In the genomic region with DNA sequence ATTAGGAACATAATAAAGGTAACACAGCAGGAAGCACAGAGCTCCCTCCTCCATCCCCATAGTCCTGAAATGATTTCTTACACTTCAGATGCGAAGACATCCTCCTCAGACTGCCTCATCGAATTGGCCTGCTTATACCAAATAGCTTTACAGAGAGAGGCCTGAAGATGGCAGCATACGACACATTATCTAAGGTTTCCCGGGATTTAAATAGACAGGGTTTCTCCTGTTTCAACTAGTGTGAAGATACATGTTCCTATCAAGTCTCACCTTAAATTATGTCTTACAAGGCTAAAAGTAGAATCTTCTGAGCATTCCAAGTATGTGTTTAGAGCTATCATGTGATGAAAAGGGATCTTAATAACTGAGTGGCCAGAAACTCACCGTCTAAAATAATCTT, we compare ENCODE assay signal across 9 mouse cellular contexts. TPM values are rescaled to one million over a fixed set of nuclear protein-coding genes. Genes with fewer than 3 reads are reported as not detected.
DNase-seq lines count a peak whose midpoint lies in the region; ATAC-seq and TF ChIP-seq lines count a peak whose summit lies in the region.
"Had no signal": no experiment of that assay in that cellular context is flagged by ENCODE, and none has a peak within 500 bp of the region (broad histone marks: within the 10 kb centered on the region; RNA-seq: fewer than 3 reads in every experiment).

No protein-coding gene starts in this region.

- no peak overlapping the region for H3K4me3 ChIP-seq in forebrain, embryonic 10.5 days
- H3K4me3 ChIP-seq in forebrain, embryonic 11.5 days (ENCODE audit: low read depth, low read length), result no peak overlapping the region
- H3K4me3 ChIP-seq in liver, embryonic 14.5 days (ENCODE audit: insufficient read depth in 1 of 2, low read depth in 2 of 2, low read length in 2 of 2), result no peak overlapping the region
- H3K4me3 ChIP-seq in heart, embryonic 12.5 days, result no peak overlapping the region
- H3K4me3 ChIP-seq: heart, embryonic 15.5 days had no signal

- H3K27me3 ChIP-seq in forebrain, embryonic 10.5 days (ENCODE audit: poor library complexity, severe bottlenecking), result no peaks in the 10 kb centered on the region
- H3K27me3 ChIP-seq in forebrain, embryonic 11.5 days (ENCODE audit: control insufficient read depth, insufficient read depth, low read length), result no peaks in the 10 kb centered on the region
- no peaks in the 10 kb centered on the region for H3K27me3 ChIP-seq in liver, embryonic 14.5 days (ENCODE audit: control insufficient read depth, insufficient read depth, low read length)
- no peaks in the 10 kb centered on the region for H3K27me3 ChIP-seq in heart, embryonic 12.5 days (replicated peaks)
- H3K27me3 ChIP-seq: heart, embryonic 15.5 days had no signal

- peaks cover 82% of the 10 kb centered on the region for H3K36me3 ChIP-seq in forebrain, embryonic 10.5 days (replicated peaks)
- peaks cover 4% of the 10 kb centered on the region for H3K36me3 ChIP-seq in forebrain, embryonic 11.5 days (ENCODE audit: control insufficient read depth, insufficient read depth, low read length)
- peaks cover 45% of the 10 kb centered on the region for H3K36me3 ChIP-seq in liver, embryonic 14.5 days (replicated peaks; ENCODE audit: control insufficient read depth, insufficient read depth, low read depth)
- peaks cover 72% of the 10 kb centered on the region for H3K36me3 ChIP-seq in heart, embryonic 12.5 days

- 61% methylated on average over 5 of the region's 5 CpGs for WGBS in forebrain, embryonic 10.5 days
- 55% methylated on average over 5 of the region's 5 CpGs for WGBS in forebrain, embryonic 11.5 days
- WGBS in liver, embryonic 14.5 days (ENCODE audit: insufficient replicate concordance), result 74% methylated on average over 5 of the region's 5 CpGs
- WGBS in heart, embryonic 12.5 days, result 46% methylated on average over 5 of the region's 5 CpGs

- H3K27ac ChIP-seq in forebrain, embryonic 10.5 days, result no peak overlapping the region
- H3K27ac ChIP-seq in forebrain, embryonic 11.5 days (ENCODE audit: low read depth, low read length), result no peak overlapping the region
- no peak overlapping the region for H3K27ac ChIP-seq in liver, embryonic 14.5 days
- no peak overlapping the region for H3K27ac ChIP-seq in heart, embryonic 12.5 days (ENCODE audit: poor library complexity, severe bottlenecking)
- H3K27ac ChIP-seq: heart, embryonic 15.5 days had no signal

- peak; percentile 43 for TF ChIP-seq CTCF in liver, embryonic 14.5 days (IDR thresholded peaks at IDR 0.05; ENCODE audit: low read depth)

- H3K4me2 ChIP-seq in forebrain, embryonic 11.5 days (ENCODE audit: low read depth, low read length, severe bottlenecking), result no peak overlapping the region
- H3K4me2 ChIP-seq in liver, embryonic 14.5 days (ENCODE audit: low read depth), result no peak overlapping the region
- no peak overlapping the region for H3K4me2 ChIP-seq in heart, embryonic 12.5 days
- H3K4me2 ChIP-seq: heart, embryonic 15.5 days had no signal

- no peaks in the 10 kb centered on the region for H3K4me1 ChIP-seq in forebrain, embryonic 10.5 days
- no peaks in the 10 kb centered on the region; the same call in 1 of the 2 replicates for H3K4me1 ChIP-seq in forebrain, embryonic 11.5 days (replicated peaks; ENCODE audit: control insufficient read depth, insufficient read depth, low read length)
- peaks cover 2% of the 10 kb centered on the region in 2 experiments for H3K4me1 ChIP-seq in liver, embryonic 14.5 days (replicated peaks; ENCODE audit: control insufficient read depth in 2 of 2, insufficient read depth in 2 of 2, low read length in 1 of 2)
- no peaks in the 10 kb centered on the region for H3K4me1 ChIP-seq in heart, embryonic 12.5 days (replicated peaks)
- H3K4me1 ChIP-seq: heart, embryonic 15.5 days had no signal

- TF ChIP-seq EP300 in liver, embryonic 14.5 days (IDR thresholded peaks at IDR 0.05; ENCODE audit: low read depth), result no peak

- no peak for ATAC-seq in forebrain, embryonic 11.5 days (replicated peaks; ENCODE audit: low FRiP score)
- no peak for ATAC-seq in liver, embryonic 14.5 days (ENCODE audit: insufficient read depth)
- no peak for ATAC-seq in heart, embryonic 12.5 days (ENCODE audit: insufficient number of reproducible peaks, low FRiP score)

- H3K9me3 ChIP-seq in forebrain, embryonic 10.5 days, result peaks cover 3% of the 10 kb centered on the region; the same call in 1 of the 2 replicates
- no peaks in the 10 kb centered on the region for H3K9me3 ChIP-seq in forebrain, embryonic 11.5 days (ENCODE audit: control insufficient read depth, low read length)
- no peaks in the 10 kb centered on the region for H3K9me3 ChIP-seq in liver, embryonic 14.5 days (ENCODE audit: control insufficient read depth, low read length)
- H3K9me3 ChIP-seq in heart, embryonic 12.5 days (replicated peaks), result 0 out of 2 replicates have a peak, but pooled peaks cover under 1% of the 10 kb centered on the region
- H3K9me3 ChIP-seq: heart, embryonic 15.5 days had no signal

- DNase-seq in forebrain, embryonic 10.5 days (ENCODE audit: extremely low spot score, low spot score), result peak; percentile 18
- DNase-seq in forebrain, embryonic 11.5 days (ENCODE audit: low spot score), result no peak
- no peak for DNase-seq in liver, embryonic 14.5 days (ENCODE audit: low read depth in 3 of 3, low spot score in 3 of 3)
- no peak for DNase-seq in liver
- peak; percentile 32 for DNase-seq in embryo, embryonic 9.5 days (ENCODE audit: extremely low spot score)
- DNase-seq in retina, postnatal 1 day, result peak; percentile 72
- no peak for DNase-seq in thymus, postnatal 14 days

- H3K9ac ChIP-seq in forebrain, embryonic 11.5 days (ENCODE audit: low read length), result no peak overlapping the region
- no peak overlapping the region for H3K9ac ChIP-seq in liver, embryonic 14.5 days (replicated peaks)
- H3K9ac ChIP-seq in heart, embryonic 12.5 days, result no peak overlapping the region
- H3K9ac ChIP-seq: heart, embryonic 15.5 days had no signal

RNA-seq across cellular contexts. Expression of gene Arl9, which starts 5.4 kb away (rescaled TPM):
- not detected in 2 replicates for polyA plus RNA-seq in forebrain, embryonic 10.5 days (2016; fragmentation: Nextera tagmentation; extraction: Ambion mirVana)
- not detected in 2 replicates for polyA plus RNA-seq in forebrain, embryonic 11.5 days (2014; fragmentation: Nextera tagmentation; extraction: Ambion mirVana)
- 0.38 and 0.40 TPM in 2 replicates for polyA plus RNA-seq in liver, embryonic 14.5 days (2012; rRNA removed)
- not detected in 2 replicates for polyA plus RNA-seq in liver, embryonic 14.5 days (2014; fragmentation: Nextera tagmentation; extraction: Ambion mirVana)
- not detected in 2 replicates for polyA plus RNA-seq in heart, embryonic 12.5 days (2016; fragmentation: Nextera tagmentation; extraction: Ambion mirVana)
- polyA plus RNA-seq: heart, embryonic 15.5 days had no signal

RNA-seq across cellular contexts. Expression of gene Thegl, which starts 17.4 kb away (rescaled TPM):
- polyA plus RNA-seq in forebrain, embryonic 10.5 days (2016; fragmentation: Nextera tagmentation; extraction: Ambion mirVana), result 0.25 and 0.26 TPM in 2 replicates
- polyA plus RNA-seq in forebrain, embryonic 11.5 days (2014; fragmentation: Nextera tagmentation; extraction: Ambion mirVana), result 0.23 and 0.37 TPM in 2 replicates
- 0.18 and 0.24 TPM in 2 replicates for polyA plus RNA-seq in liver, embryonic 14.5 days (2012; rRNA removed)
- 0.33 and 0.43 TPM in 2 replicates for polyA plus RNA-seq in liver, embryonic 14.5 days (2014; fragmentation: Nextera tagmentation; extraction: Ambion mirVana)
- polyA plus RNA-seq in heart, embryonic 12.5 days (2016; fragmentation: Nextera tagmentation; extraction: Ambion mirVana), result 0.12 TPM in 1 of 2 replicates, not detected in the other
- polyA plus RNA-seq: heart, embryonic 15.5 days had no signal

RNA-seq across cellular contexts. Expression of gene Srp72, which starts 23.9 kb away (rescaled TPM):
- 80.8 and 81.1 TPM in 2 replicates for polyA plus RNA-seq in forebrain, embryonic 10.5 days (2016; fragmentation: Nextera tagmentation; extraction: Ambion mirVana)
- polyA plus RNA-seq in forebrain, embryonic 11.5 days (2014; fragmentation: Nextera tagmentation; extraction: Ambion mirVana), result 72.4 and 77.1 TPM in 2 replicates
- 23.7 and 32.3 TPM in 2 replicates for polyA plus RNA-seq in liver, embryonic 14.5 days (2012; rRNA removed)
- polyA plus RNA-seq in liver, embryonic 14.5 days (2014; fragmentation: Nextera tagmentation; extraction: Ambion mirVana), result 44.8 and 45.5 TPM in 2 replicates
- 42.3 and 45.1 TPM in 2 replicates for polyA plus RNA-seq in heart, embryonic 12.5 days (2016; fragmentation: Nextera tagmentation; extraction: Ambion mirVana)

RNA-seq across cellular contexts. Expression of gene Ppat, which starts 47.0 kb away (rescaled TPM):
- 63.7 and 70.1 TPM in 2 replicates for polyA plus RNA-seq in forebrain, embryonic 10.5 days (2016; fragmentation: Nextera tagmentation; extraction: Ambion mirVana)
- 46.1 and 50.1 TPM in 2 replicates for polyA plus RNA-seq in forebrain, embryonic 11.5 days (2014; fragmentation: Nextera tagmentation; extraction: Ambion mirVana)
- 9.7 and 15.3 TPM in 2 replicates for polyA plus RNA-seq in liver, embryonic 14.5 days (2012; rRNA removed)
- 29.2 and 32.6 TPM in 2 replicates for polyA plus RNA-seq in liver, embryonic 14.5 days (2014; fragmentation: Nextera tagmentation; extraction: Ambion mirVana)
- polyA plus RNA-seq in heart, embryonic 12.5 days (2016; fragmentation: Nextera tagmentation; extraction: Ambion mirVana), result 33.2 and 34.1 TPM in 2 replicates

RNA-seq across cellular contexts. Expression of gene Paics, which starts 47.3 kb away (rescaled TPM):
- polyA plus RNA-seq in forebrain, embryonic 10.5 days (2016; fragmentation: Nextera tagmentation; extraction: Ambion mirVana), result 543 and 561 TPM in 2 replicates
- 456 and 462 TPM in 2 replicates for polyA plus RNA-seq in forebrain, embryonic 11.5 days (2014; fragmentation: Nextera tagmentation; extraction: Ambion mirVana)
- polyA plus RNA-seq in liver, embryonic 14.5 days (2012; rRNA removed), result 51.6 and 78.7 TPM in 2 replicates
- polyA plus RNA-seq in liver, embryonic 14.5 days (2014; fragmentation: Nextera tagmentation; extraction: Ambion mirVana), result 172 and 185 TPM in 2 replicates
- polyA plus RNA-seq in heart, embryonic 12.5 days (2016; fragmentation: Nextera tagmentation; extraction: Ambion mirVana), result 243 and 251 TPM in 2 replicates

Comparison
In these comparisons a context has a peak if more than half of its experiments do, and no peak if none do; other contexts are left out.
1. DNase-seq: peak in forebrain, embryonic 10.5 days (single experiment), embryo, embryonic 9.5 days (single experiment) and retina, postnatal 1 day (single experiment); none in forebrain, embryonic 11.5 days (single experiment), liver, embryonic 14.5 days (0 of 3), liver (single experiment) and thymus, postnatal 14 days (single experiment).